ENCODE assay signal across 16 mouse cellular contexts in genomic region chr6:113329396-113329795, GRCm38 (mm10). TPM values are rescaled to one million over a fixed set of nuclear protein-coding genes. Genes with fewer than 3 reads are reported as not detected.
"Had no signal": no experiment of that assay in that cellular context is flagged by ENCODE, and none has a peak within 500 bp of the region (broad histone marks: within the 10 kb centered on the region; RNA-seq: fewer than 3 reads in every experiment).

No protein-coding gene starts in this region.

- H3K4me3 ChIP-seq: neural tube, embryonic 15.5 days; stomach, embryonic 15.5 days had no signal

- H3K4me2 ChIP-seq: neural tube, embryonic 15.5 days; stomach, embryonic 15.5 days had no signal

- H3K27me3 ChIP-seq: neural tube, embryonic 15.5 days; stomach, embryonic 15.5 days had no signal

- H3K9me3 ChIP-seq: neural tube, embryonic 15.5 days; stomach, embryonic 15.5 days had no signal

- DNase-seq: retina, postnatal 1 day; right cerebral cortex, adult 18-20 months; right cerebral cortex, postnatal 14 days; right cerebral cortex, postnatal 25 days; right cerebral cortex, postnatal 4 days; spleen, adult 18-20 months; thymus, adult 18-20 months; thymus, adult 2 months; thymus, postnatal 14 days; thymus, postnatal 25 days; thymus, postnatal 36 days; thymus, postnatal 4 days had no signal

- H3K27ac ChIP-seq: neural tube, embryonic 15.5 days; stomach, embryonic 15.5 days; stomach, postnatal 0 days had no signal

- H3K9ac ChIP-seq: neural tube, embryonic 15.5 days; stomach, embryonic 15.5 days had no signal

RNA-seq across cellular contexts. Expression of gene Cpne9, which starts 47.3 kb away (rescaled TPM):
- polyA plus RNA-seq: small intestine, adult 2 months; stomach, postnatal 0 days had no signal
